Mouse (Mus musculus) midbrain, embryonic 14.5 days (tissue): Measurements from ENCODE around the gene She. TPM values are rescaled to one million over a fixed set of nuclear protein-coding genes. Genes with fewer than 3 reads are reported as not detected.

Experiments
- polyA plus RNA-seq: library from polyadenylated mRNA; unstranded; fragments of >200 nt; fragmentation: Nextera tagmentation; extraction: Ambion mirVana; gene quantifications from 2 replicates; pipeline ENCODE4 v1.2.1, GENCODE M21; 2014

The She gene
- polyA plus RNA-seq, 1 experiment from 2014 or later = 2.0 TPM

Other genes starting within 250 kb of the She start
- 26.1 and 33.6 TPM in 2 replicates for gene Adar, start 116.3 kb upstream of the She start, polyA plus RNA-seq
- gene Chrnb2, start 66.7 kb upstream of the She start, polyA plus RNA-seq = 29.6 and 31.5 TPM in 2 replicates
- gene Ube2q1, start 57.8 kb upstream of the She start, polyA plus RNA-seq = 22.2 and 25.0 TPM in 2 replicates
- gene Il6ra, start 81.8 kb downstream of the She start, polyA plus RNA-seq = 0.27 and 0.66 TPM in 2 replicates
- gene Atp8b2, start 132.1 kb downstream of the She start, polyA plus RNA-seq = 13.6 and 14.7 TPM in 2 replicates
- gene Hax1, start 167.4 kb downstream of the She start, polyA plus RNA-seq = 111 and 114 TPM in 2 replicates
- gene 4933434E20Rik, start 220.3 kb downstream of the She start, polyA plus RNA-seq = 229 and 241 TPM in 2 replicates
- 126 and 174 TPM in 2 replicates for gene Ubap2l, start 221.3 kb downstream of the She start, polyA plus RNA-seq
- 333 and 357 TPM in 2 replicates for gene Tpm3, start 241.3 kb downstream of the She start, polyA plus RNA-seq